Mouse (Mus musculus): ENCODE measurements at regions not wholly inside any gene's neighbourhood (a gene's known extent, or its start where the extent isn't known, plus 50 kb on each side); places are given as distances from the start of the nearest gene placed in this dataset.

GRCm38 (mm10) chrX:167049191-167049968 lies 159.7 kb downstream of the Tmsb4x start:
- no peak overlapping the region for H3K4me3 ChIP-seq (ENCODE audit: insufficient read depth, low read length)
- no peak overlapping the region for H3K27ac ChIP-seq (ENCODE audit: insufficient read depth, low read depth, low read length)
- peaks cover 6% of the 10 kb centered on the region for H3K4me1 ChIP-seq (ENCODE audit: control insufficient read depth, insufficient read depth, low read length)
- TF ChIP-seq CTCF (IDR thresholded peaks at IDR 0.05; ENCODE audit: low read depth, low read length), result no peak
- no peak for TF ChIP-seq POLR2A (IDR thresholded peaks at IDR 0.05; ENCODE audit: borderline replicate concordance, low read depth, low read length)

- no peak overlapping the region for H3K4me3 ChIP-seq (ENCODE audit: insufficient read depth, low read length)
- TF ChIP-seq POLR2A (IDR thresholded peaks at IDR 0.05; ENCODE audit: borderline replicate concordance, low read depth, low read length) (no peak), CTCF (IDR thresholded peaks at IDR 0.05; ENCODE audit: low read depth, low read length) (no peak)
- H3K4me1 ChIP-seq (ENCODE audit: control insufficient read depth, insufficient read depth, low read length), result peaks cover 6% of the 10 kb centered on the region
- no peak overlapping the region for H3K27ac ChIP-seq (ENCODE audit: insufficient read depth, low read depth, low read length)
These were observed 171.1 kb downstream of the Tmsb4x start for GRCm38 (mm10) chrX:167037971-167038370.

GRCm38 (mm10) chrX:167036355-167036754 lies 172.8 kb downstream of the Tmsb4x start:
- TF ChIP-seq CTCF (IDR thresholded peaks at IDR 0.05; ENCODE audit: low read depth, low read length) (no peak), POLR2A (IDR thresholded peaks at IDR 0.05; ENCODE audit: borderline replicate concordance, low read depth, low read length) (no peak)
- Histone ChIP-seq H3K4me3 (ENCODE audit: insufficient read depth, low read length) (no peak overlapping the region), H3K27ac (ENCODE audit: insufficient read depth, low read depth, low read length) (no peak overlapping the region), H3K4me1 (ENCODE audit: control insufficient read depth, insufficient read depth, low read length) (peaks cover 8% of the 10 kb centered on the region)

GRCm38 (mm10) chrX:167035639-167036038 lies 173.5 kb downstream of the Tmsb4x start:
- TF ChIP-seq POLR2A (IDR thresholded peaks at IDR 0.05; ENCODE audit: borderline replicate concordance, low read depth, low read length) (no peak), CTCF (IDR thresholded peaks at IDR 0.05; ENCODE audit: low read depth, low read length) (no peak)
- Histone ChIP-seq H3K27ac (ENCODE audit: insufficient read depth, low read depth, low read length) (no peak overlapping the region), H3K4me1 (ENCODE audit: control insufficient read depth, insufficient read depth, low read length) (peaks cover 6% of the 10 kb centered on the region), H3K4me3 (ENCODE audit: insufficient read depth, low read length) (no peak overlapping the region)

- peaks cover 3% of the 10 kb centered on the region for H3K4me1 ChIP-seq (ENCODE audit: control insufficient read depth, insufficient read depth, low read length)
- no peak overlapping the region for H3K27ac ChIP-seq (ENCODE audit: insufficient read depth, low read depth, low read length)
- TF ChIP-seq POLR2A (IDR thresholded peaks at IDR 0.05; ENCODE audit: borderline replicate concordance, low read depth, low read length) (no peak), CTCF (IDR thresholded peaks at IDR 0.05; ENCODE audit: low read depth, low read length) (no peak)
- no peak overlapping the region for H3K4me3 ChIP-seq (ENCODE audit: insufficient read depth, low read length)
These were observed 176.0 kb downstream of the Tmsb4x start for GRCm38 (mm10) chrX:167033091-167033490.

GRCm38 (mm10) chrX:167032586-167032985 lies 176.5 kb downstream of the Tmsb4x start:
- TF ChIP-seq CTCF (IDR thresholded peaks at IDR 0.05; ENCODE audit: low read depth, low read length) (no peak), POLR2A (IDR thresholded peaks at IDR 0.05; ENCODE audit: borderline replicate concordance, low read depth, low read length) (no peak)
- Histone ChIP-seq H3K4me3 (ENCODE audit: insufficient read depth, low read length) (no peak overlapping the region), H3K27ac (ENCODE audit: insufficient read depth, low read depth, low read length) (no peak overlapping the region), H3K4me1 (ENCODE audit: control insufficient read depth, insufficient read depth, low read length) (peaks cover 3% of the 10 kb centered on the region)

- no peak for TF ChIP-seq POLR2A (IDR thresholded peaks at IDR 0.05; ENCODE audit: borderline replicate concordance, low read depth, low read length)
- no peak for TF ChIP-seq CTCF (IDR thresholded peaks at IDR 0.05; ENCODE audit: low read depth, low read length)
- peaks cover 3% of the 10 kb centered on the region for H3K4me1 ChIP-seq (ENCODE audit: control insufficient read depth, insufficient read depth, low read length)
- no peak overlapping the region for H3K4me3 ChIP-seq (ENCODE audit: insufficient read depth, low read length)
- no peak overlapping the region for H3K27ac ChIP-seq (ENCODE audit: insufficient read depth, low read depth, low read length)
These were observed 177.6 kb downstream of the Tmsb4x start for GRCm38 (mm10) chrX:167031543-167031942.

GRCm38 (mm10) chrX:167015602-167016001 lies 193.5 kb downstream of the Tmsb4x start:
- H3K4me1 ChIP-seq (ENCODE audit: control insufficient read depth, insufficient read depth, low read length), result no peaks in the 10 kb centered on the region
- no peak for TF ChIP-seq POLR2A (IDR thresholded peaks at IDR 0.05; ENCODE audit: borderline replicate concordance, low read depth, low read length)
- TF ChIP-seq CTCF (IDR thresholded peaks at IDR 0.05; ENCODE audit: low read depth, low read length), result no peak
- no peak overlapping the region for H3K27ac ChIP-seq (ENCODE audit: insufficient read depth, low read depth, low read length)
- no peak overlapping the region for H3K4me3 ChIP-seq (ENCODE audit: insufficient read depth, low read length)

- Histone ChIP-seq H3K4me3 (ENCODE audit: insufficient read depth, low read length) (no peak overlapping the region), H3K4me1 (ENCODE audit: control insufficient read depth, insufficient read depth, low read length) (no peaks in the 10 kb centered on the region), H3K27ac (ENCODE audit: insufficient read depth, low read depth, low read length) (no peak overlapping the region)
- TF ChIP-seq POLR2A (IDR thresholded peaks at IDR 0.05; ENCODE audit: borderline replicate concordance, low read depth, low read length) (no peak), CTCF (IDR thresholded peaks at IDR 0.05; ENCODE audit: low read depth, low read length) (no peak)
These were observed 194.8 kb downstream of the Tmsb4x start for GRCm38 (mm10) chrX:167014322-167014721.

- Histone ChIP-seq H3K27ac (ENCODE audit: insufficient read depth, low read depth, low read length) (no peak overlapping the region), H3K4me3 (ENCODE audit: insufficient read depth, low read length) (no peak overlapping the region), H3K4me1 (ENCODE audit: control insufficient read depth, insufficient read depth, low read length) (no peaks in the 10 kb centered on the region)
- no peak for TF ChIP-seq POLR2A (IDR thresholded peaks at IDR 0.05; ENCODE audit: borderline replicate concordance, low read depth, low read length)
- no peak for TF ChIP-seq CTCF (IDR thresholded peaks at IDR 0.05; ENCODE audit: low read depth, low read length)
These were observed 196.2 kb downstream of the Tmsb4x start for GRCm38 (mm10) chrX:167012891-167013290.

Data from bone marrow macrophage, adult 2 months (primary cell).